Mouse (Mus musculus) skeletal muscle tissue, adult 2 months (tissue): Measurements from ENCODE around the gene Calcoco1.

ENCODE experiments used
- DNase-seq: peaks from one replicate; pipeline ENCODE4 v3.0.0-alpha.2; 2012; ENCODE audit warnings: low read depth, low spot score

Calcoco1 gene

DNA sequence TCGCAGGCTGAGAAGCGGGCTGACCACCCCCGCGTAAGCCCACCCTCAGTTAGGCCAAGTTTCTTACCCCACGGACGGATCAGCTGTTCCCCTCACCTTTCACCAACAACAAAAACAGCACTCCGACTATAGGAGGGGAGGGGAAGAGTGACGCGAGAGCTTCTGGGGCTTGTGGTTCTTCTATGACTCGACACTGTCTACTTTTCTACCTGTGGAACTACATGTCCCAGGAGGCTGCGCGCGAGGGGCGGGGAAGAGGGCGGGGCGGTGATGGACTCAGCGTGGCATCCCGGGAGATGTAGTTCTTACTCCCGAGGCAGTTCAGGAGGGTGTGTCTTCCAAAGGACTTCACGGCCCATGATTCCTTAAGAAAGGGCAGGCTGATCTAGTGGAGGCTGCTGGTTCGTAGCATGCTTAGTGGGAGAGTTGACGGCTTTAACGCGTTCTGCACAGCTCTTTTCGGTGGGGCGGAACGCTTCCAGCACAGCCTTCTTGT is at the start of gene Calcoco1:
Gene Calcoco1 (minus strand): TSS at position 199 of the 496 bp plus-strand sequence.
- DNase-seq = peak; percentile 96

DNA sequence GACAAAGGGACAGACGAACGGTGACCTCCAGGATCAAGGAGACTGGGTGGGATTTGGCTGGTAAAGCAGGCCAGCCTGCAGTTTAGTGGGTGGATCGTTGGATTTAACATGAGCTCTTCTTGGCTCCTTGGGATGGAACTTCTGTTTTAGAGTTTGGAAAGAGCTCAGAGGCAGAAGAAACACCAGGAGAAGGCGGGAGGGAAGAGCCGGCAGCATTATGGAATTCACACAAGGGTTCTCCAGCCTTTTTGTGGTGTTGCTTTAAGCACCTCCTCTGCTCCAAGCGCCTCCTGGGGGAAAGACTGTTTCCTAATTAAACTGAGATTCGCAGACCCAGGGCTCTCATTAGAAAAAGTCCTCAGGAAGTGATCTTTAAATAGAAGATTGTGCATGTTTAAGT is 48.9 kb upstream of the Calcoco1 start:
- no peak for DNase-seq

DNA sequence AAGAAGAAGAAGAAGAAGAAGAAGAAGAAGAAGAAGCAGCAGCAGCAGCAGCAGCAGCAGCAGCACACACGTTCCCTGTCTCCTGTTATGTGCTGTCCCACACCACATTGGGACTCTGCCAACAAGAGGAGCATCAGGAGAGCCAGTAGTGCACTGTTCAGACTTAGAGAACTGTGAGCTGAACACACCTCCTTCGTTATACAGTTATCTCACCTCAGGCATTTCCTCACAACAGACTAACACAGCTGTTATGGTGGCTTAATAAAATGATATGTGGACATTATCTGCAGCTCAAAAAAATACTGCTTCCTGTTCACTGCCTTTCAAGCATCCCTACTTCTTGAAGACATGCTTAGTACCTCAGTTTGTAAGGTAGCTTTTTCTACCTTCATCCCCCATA is 43.2 kb upstream of the Calcoco1 start:
- DNase-seq = no peak

DNA sequence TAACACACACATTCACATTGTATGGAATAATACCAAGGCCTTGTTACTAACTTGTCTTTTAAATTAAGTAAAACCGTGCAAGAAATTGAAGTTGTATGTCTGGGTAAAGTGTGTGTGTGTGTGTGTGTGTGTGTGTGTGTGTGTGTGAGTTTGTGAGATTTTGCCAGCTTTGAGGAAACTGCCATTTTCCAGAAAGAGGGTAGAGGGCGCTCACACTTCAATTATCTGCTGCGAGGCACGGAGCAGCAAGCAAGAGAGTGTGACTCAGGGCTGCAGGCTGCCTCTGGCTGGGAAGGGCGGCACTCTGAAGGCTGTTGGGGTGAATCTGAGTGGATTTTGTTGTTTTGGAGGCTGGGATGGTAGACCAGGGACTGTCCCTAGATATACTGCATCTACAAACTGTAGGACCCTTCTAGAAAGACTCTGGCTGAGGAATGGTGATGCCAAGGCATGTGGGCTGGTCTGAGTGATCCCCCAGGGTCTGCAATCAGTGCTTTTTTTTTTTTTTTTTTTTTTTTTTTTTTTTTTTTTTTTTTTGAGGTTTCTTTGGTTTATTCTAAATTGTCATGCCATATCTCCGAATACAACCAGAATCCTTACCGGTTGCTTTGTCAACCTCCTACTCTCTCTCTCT is 39.9 kb upstream of the Calcoco1 start:
- peak; percentile 66 for DNase-seq

DNA sequence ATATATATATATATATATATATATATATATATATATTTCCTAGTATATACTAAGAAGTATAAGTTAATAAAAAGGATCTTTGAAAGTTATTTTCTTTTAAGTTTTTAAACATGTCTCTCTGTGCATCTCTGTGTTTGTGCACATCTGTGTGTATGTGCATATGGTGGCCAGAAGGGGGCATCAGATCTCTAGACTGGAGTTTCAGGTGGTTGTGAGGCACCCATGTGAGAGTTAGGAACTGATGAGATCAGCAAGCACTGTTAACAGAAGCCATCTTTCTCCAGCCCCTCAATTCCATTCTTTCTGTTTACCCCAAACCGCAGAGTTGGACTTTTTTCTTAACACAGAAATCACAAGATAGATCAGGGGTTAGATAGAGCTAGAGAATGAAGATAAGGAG is 35.7 kb upstream of the Calcoco1 start:
- DNase-seq = no peak

DNA sequence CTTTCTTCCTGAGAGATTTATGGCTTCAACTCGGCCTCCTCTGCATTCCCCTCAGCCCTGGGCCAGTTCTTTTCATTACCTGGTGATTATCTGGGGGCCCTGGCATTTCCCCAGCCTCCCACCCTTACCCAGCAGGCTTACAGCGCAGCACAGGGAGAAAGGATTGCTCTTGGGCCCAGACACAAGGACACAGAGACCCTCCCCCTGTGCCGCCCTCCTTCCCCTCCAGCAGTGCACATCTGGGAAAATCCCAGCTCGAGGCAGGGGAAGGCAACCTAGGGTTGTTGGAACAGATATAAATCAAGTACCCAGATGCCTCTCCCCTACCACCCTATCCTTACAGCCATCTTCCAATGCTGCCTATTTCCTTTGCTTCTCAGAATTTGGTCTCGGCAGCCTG is 33.1 kb upstream of the Calcoco1 start:
- no peak for DNase-seq

DNA sequence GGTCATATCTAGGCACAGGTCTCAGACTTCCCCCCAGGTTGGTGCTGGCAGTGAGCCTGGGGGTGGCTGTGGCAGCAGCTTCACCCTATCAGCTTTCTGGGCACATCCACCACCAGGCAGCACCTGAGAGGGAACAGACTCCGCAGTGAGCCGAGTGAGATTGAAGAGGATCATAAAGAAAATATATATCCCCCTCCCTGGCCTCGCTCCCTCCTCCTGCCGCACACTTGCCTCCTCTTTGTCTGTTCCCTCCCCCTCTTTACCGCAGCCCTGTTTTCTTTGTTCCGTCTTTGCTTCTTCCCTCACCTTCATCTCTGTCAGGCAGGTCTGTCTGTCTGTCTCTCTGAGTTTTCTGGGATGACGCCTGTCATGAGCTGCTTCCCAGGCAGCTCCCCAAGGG is 32.4 kb upstream of the Calcoco1 start:
- no peak for DNase-seq

DNA sequence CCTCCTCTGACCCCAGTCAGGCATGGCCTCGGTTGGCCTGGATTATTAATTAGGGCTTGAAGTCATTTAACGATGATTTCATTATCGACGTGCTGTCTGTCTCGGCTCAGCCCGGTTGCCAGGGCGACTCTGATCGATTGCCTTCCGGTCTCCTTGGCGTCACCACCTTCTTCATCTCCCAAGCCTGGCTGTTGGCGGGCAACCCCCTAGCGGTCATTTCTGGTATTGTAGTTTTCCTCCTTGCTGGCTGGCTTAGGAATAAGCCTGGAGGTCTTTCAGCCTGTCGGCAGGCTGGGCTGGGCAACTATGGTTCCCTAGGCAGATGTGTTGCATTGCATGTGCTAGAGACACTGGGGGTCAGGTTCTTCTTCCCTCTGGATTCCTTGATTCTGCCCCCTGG is 31.2 kb upstream of the Calcoco1 start:
- no peak for DNase-seq

DNA sequence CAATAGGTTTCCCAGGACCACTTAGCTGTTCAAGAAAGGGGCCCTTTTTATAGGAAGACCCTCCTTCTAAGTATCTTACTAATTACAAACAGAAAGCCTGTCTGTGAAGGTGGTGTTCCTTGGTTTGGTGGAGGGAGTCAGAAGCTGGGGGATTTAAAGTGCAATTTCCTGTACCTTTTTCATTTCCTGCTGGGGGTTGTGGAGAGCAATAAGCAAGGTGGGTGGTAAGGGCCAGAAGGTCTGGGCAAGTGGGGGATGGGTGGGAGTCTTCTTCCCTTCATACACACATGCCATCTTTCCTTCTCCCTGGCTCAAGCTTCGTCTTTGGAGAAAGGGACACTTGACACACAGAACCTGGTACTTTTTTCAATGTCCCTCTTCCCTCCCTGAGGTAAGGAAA is 30.2 kb upstream of the Calcoco1 start:
- no peak for DNase-seq

DNA sequence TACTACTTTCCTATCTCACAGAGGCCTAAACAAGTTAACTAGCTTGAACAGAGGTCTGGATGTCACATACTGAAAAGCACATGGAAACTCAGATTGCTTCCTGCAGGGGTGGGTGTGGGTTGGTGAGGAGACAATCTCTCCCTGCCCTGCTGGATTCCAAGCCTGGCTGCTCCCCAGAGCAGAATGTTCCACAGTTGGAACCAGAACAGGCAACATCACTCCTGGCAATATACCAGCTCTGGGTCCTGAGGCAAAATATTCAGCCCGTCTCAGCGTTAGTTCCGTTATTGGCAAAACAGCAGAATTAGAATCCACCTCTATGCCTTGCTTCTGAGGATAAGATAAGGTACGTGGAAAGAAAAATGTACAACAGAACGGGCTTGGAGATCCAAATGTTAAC is 28.3 kb upstream of the Calcoco1 start:
- DNase-seq = peak; percentile 54

DNA sequence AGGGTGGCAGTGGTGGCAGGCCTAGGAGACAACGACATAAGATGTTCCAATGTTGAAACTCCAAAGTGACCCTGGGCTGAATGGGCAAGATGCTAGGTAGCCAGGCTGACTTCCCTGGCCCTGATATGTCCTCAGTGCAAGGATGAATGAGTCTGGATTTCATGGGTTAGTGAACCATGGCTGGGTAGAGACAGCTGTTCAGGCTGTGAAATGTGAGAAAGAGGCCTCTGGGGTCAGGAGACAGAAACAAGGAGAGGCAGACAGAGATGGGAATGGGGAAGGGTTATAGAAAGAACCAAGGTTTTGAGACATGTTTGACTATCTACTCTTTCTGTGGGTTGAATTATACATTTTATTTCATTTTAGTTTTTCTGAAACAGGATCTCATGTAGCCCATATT is 27.1 kb upstream of the Calcoco1 start:
- no peak for DNase-seq

DNA sequence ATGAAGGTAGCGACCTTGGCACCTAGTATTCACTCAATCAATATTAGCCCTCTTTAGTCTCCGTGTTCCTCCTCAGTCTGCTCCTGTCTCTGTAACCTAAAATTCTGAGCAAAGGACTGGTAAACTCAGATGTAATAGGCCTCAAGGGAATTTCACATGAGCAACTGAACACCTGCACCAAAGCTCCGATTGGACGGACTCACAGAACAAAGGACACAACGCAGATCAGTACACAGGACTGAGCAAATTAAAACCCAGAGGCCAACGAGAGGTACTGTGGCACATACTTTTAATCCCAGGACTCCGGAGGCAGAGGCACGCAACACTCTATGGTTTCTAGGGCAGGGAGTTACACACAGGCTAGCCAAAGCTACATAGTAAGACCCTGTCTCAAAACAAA is 25.9 kb upstream of the Calcoco1 start:
- no peak for DNase-seq

DNA sequence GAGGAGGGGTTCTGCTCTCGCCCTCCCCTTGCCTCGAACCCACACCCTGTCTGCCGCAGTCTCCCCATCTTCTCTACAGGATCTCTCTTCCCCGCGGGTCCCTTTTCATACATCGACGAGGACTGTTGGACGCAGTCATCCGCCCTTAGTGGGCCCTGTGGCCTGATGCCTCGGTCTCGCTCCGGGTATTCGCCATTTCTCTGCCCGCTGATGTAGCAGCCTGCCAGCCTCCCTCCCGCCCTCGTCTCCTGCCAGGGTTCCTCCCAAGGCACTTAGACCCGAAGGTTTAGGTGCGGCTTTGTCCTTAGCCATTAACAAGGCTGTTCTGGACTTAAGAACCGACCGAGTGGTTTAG is 25.3 kb upstream of the Calcoco1 start:
- DNase-seq = no peak

DNA sequence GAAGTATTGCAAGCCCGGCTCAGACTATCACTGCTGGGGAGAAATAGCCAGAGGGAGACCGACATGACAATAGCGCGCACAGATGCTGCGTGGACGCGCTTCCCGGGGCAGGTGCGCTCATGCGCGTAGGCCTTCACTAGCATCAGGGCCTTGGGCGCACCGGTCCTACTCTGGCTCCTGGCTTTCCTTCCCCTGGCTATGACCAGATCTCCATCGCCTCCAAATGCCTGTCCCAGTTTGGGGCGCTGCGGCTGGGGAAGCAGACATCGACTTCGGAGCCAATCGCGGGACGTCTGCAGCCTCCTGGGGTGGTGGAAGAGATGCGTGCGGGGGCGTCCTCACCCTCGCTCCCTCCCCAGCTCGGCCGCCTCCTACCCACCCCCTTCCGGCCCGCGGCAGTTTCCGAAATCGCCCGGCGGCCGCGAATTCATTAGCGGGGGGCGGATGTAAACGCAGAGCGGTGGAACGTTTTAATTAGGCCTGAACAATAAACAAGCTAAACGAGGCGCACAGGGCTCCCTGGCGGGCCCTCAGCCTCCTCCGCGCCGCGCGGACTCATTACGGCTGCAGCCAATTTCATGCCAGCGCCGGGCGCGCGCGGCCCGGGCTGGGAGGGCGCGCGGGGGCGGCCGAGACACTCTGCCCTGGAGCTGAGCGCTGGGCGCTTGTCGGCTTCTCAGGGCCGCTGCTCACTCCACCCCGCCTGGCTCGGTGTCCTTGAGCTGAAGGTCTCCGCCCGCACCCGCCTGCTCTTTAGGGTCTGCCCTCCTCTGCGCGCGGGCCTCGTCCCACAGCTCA is 24.7 kb upstream of the Calcoco1 start:
- DNase-seq = no peak

DNA sequence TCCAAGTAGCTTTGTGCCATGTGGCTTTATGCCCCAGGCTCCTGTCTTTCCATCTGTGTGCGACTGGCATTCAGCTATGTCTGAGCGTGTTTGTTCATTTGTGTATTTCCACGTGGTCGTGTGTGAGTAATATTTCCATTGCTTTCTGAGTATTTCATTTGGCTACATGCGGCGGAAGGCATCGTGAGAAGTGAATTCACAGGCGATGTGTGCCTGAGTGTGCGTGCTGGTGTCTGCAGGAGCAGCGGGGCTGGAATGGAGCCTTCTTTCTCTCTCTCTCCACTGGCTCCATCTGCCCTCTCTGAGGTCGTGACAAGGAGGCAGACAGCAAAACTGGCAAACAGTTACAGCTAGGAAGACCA is 24.1 kb upstream of the Calcoco1 start:
- DNase-seq = no peak

DNA sequence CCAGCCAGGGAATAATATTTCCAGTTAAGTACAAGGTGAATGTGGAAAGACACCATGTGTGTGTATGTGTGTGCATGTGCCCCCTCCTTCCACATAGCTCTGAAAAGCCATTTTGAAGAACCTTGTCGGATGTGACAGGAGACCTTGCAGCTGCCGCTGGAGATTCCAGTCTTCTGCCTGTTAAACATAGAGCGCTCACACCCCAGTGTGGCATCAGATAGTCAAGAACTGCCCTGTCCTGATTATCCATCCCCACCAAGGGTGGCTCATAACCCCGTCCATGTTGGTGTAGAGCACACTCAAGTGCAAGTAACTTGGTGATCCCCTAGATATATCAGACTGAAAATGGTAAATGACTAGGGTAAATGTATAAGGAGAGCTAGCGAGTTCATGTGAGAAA is 23.4 kb upstream of the Calcoco1 start:
- no peak for DNase-seq

DNA sequence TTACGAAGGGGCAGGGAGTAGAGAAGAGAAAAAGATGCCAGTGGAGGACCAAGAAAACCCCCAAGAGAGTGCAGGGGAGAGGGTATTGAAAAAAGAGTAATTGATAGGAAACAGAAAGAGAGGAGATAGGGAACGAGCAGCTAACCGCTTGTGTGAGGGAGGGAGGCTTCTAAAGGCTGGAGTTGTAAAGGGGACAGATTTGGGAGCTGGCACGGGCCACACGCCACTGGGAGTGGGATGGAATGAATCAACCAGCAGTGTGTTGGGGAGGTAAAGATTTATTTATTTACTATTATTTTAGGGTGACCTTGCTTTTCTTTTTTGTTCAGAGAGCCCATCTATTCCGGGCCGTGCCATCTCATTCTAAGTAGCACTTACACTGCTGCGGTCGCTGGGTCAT is 22.9 kb upstream of the Calcoco1 start:
- no peak for DNase-seq

DNA sequence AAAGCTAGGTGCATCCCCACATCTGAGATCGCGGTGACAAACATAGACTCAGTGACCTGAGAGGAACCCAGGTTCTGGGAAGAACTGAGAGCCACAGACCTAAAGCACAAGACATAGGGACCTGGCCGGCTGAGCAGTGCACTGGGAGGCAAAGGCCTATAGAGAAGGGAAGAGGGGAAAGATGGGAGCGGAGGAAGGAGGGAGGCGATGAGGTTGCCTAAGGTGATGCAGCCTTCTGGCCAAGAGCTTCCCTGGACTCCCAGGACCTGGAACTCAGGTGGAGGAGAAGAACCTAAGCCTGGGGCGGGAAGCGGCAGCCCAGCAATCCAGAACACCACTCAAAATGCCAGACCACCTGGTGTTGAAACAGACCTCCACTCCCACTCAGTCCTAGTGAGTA is 22.4 kb upstream of the Calcoco1 start:
- no peak for DNase-seq

DNA sequence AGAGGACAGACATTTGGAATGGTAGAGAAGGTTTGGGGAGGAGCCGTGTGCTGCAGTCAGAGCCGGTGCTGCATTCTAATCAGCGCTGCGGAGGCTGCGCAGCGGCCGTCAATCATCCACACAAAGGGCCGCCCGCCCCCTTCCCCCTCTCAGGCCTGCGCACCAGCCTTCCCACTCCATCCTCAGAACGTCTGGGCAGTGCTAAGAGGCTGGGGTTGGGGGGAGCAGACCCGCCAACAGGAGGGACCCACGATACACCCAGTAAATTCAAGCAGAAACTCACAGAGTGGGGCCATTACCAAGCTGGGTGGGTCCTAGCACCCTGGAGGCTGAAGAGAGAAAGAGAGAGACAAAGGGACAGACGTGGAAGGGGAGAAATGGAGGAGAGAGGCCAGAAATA is 22.0 kb upstream of the Calcoco1 start:
- no peak for DNase-seq

DNA sequence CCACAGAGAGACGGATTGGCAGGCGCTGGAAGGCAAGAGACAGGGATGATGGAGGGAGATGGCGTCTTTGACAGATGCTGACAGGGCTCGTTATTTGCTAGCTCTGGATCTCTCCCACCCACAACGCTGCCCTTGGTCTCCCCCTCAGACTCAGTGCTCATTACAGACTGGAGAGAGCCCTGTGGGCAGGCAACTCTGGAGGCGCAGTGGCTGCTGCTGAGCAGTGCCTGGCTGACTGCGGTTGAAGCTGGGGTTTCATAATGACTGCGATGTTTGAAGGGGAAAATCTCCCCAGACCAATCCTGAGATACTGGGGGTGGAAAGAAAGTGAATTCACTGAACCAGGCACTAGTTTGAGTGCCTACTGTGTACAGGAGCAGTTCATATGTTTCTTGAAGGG is 21.2 kb upstream of the Calcoco1 start:
- no peak for DNase-seq

DNA sequence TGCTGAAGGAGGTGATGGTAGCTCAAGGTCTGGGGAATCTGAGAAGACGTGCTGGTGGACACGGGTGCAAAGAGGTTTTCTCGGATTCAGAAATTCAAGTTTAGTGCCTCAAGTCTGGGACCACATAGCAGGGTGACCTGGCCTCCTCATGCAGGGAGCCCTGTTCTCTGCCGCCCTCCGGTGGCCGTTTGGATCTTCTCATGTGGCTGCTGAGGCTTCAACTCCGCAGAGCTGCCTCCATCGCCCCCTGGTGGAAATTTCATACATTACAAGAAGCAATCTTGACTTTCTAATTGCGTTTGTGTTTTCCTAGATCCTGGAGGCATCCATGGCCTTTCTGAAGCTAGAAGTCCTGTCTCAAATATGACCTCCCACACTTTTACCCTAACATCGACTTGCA is 20.6 kb upstream of the Calcoco1 start:
- DNase-seq = peak; percentile 87

DNA sequence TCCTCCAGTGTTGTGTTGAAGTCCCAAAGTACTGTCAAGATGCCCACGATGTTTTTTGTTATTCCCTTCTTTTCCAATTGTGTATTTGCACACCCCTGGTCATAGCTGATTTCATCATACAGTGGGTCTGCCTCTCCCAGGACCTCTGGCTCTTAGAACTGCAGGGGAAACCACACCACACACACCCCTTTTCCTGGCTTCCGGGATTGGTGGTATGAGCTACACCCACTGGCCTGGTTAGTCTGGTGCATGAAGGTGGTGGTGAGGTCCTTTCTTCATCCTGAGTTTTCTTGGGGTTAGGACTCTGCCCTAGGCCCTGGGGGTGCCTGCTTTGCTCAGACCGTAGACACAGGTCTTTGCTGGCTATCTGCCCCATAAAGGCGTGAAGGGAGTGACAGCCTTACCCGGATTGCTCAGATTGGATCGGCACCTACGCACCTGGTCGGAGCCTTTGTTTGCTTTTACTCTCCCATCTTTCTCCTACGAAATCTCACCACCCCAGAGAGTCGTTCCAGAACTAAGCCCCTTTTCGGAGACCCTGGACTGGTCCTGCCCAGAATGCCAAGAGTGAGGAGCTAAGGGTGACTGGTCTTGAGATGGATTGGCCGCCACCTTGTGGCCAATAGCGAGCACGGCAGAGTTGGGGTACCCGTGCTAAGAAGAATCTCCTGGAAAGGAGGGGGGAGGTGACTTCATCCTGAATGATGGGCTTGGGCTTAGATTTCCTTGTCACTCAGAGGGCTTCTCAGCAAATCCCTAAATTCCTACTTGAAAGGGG is 17.7 kb upstream of the Calcoco1 start:
- DNase-seq = no peak

DNA sequence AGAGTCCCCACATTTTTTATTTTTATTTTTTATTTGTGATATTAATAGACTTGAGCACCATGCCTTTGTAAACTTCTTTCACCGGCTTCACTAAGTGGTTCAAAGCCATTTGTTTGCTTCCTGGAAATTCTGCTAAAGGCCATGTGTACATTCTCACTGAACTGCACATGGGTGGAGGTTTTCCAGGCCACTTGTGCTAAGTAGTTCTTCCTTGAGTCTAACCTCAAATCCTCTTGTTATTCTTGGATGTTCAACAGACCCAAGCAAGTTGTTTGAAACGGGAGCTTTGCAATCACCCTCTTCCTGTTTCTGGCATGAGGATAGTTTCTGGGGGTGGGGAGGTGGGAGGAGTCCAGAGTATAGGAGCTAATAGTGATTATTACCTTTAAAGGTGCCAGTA is 16.5 kb upstream of the Calcoco1 start:
- DNase-seq = no peak
